Mouse (Mus musculus) gastrocnemius, postnatal 14 days (tissue): Measurements from ENCODE around the gene Cd53. TPM values are rescaled to one million over a fixed set of nuclear protein-coding genes. Genes with fewer than 3 reads are reported as not detected.

ENCODE experiments used
- DNase-seq: peaks from one replicate; pipeline ENCODE4 v3.0.0; 2021; ENCODE audit warnings: mixed read lengths
- intact Hi-C: fragments of 180-260 bp; cut with DNase I; formaldehyde crosslinking; loops from one replicate; pipeline ENCODE4 v1.15.1; 2025; ENCODE audit warnings: low total_unique reads
- long read RNA-seq, 2 experiments: library from polyadenylated mRNA; stranded (forward); transcript quantifications; one replicate each; pipeline ENCODE4 v2.0.0; 2021
- total RNA-seq, 2 experiments: library from RNA; stranded (reverse); gene quantifications; 2 replicates each; pipeline ENCODE4 v1.2.3; 2021

The Cd53 gene
- total RNA-seq: 1 to 10 TPM; 2.1 to 2.2 TPM
- long read RNA-seq, experiment 1: 0 reads
- long read RNA-seq, experiment 2, partial matches to known transcripts: 0 of 2 reads
- long read RNA-seq, experiment 2, other reads (novel, unspliced or antisense): 0 of 2 reads

- intact Hi-C loops: no loop called here
Observed at GRCm38 (mm10) chr3:106789930-106790329, at the start of gene Cd53. Gene Cd53 (minus strand): TSS chr3:106790149.

GRCm38 (mm10) chr3:106832107-106832506 lies 42.2 kb upstream of the Cd53 start:
- DNase-seq: no peak
- intact Hi-C loops: no loop called here

More at GRCm38 (mm10) chr3:106789930-106790329, at the start of gene Cd53:
- DNase-seq: no peak

DNA sequence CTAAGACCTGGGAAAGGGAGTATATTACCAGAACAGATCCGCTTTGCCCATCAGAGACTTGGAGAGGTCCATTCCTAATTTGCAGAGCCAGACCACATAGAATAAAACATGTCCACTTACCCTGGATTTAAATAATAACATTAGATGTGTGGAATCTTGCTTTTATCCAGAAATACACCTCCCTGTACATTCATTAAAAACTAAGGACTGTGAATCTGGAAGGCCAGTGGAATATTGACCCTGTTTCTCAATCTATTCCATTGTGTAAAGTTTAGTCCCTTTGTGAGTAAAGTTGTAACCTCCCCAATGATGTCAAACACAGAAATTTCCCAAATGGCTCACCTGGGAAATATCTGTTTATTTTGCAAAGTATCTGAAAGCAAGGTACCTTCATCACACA lies 36.2 kb upstream of the Cd53 start, which contains the start of gene Olfr266:
Gene Olfr266, minus strand, starts transcription at position 101 of the 400 bp plus-strand sequence.
- intact Hi-C loops: no loop called here
- no peak for DNase-seq

- intact Hi-C loops: no loop called here
- DNase-seq: no peak
Observed at GRCm38 (mm10) chr3:106817676-106818075, 27.7 kb upstream of the Cd53 start.

GRCm38 (mm10) chr3:106808972-106809695 lies 19.2 kb upstream of the Cd53 start:
- intact Hi-C loops: no loop called here
- DNase-seq: no peak

- no peak for DNase-seq
- intact Hi-C loops: no loop called here
Observed at GRCm38 (mm10) chr3:106798079-106798478, 8.1 kb upstream of the Cd53 start.

GRCm38 (mm10) chr3:106788440-106788887 lies 1.5 kb downstream of the Cd53 start:
- DNase-seq: no peak
- intact Hi-C loops: no loop called here

GRCm38 (mm10) chr3:106787972-106788371 lies 2.0 kb downstream of the Cd53 start:
- intact Hi-C loops: no loop called here
- no peak for DNase-seq

- DNase-seq: no peak
Observed at GRCm38 (mm10) chr3:106785130-106785529, 4.8 kb downstream of the Cd53 start.

GRCm38 (mm10) chr3:106771834-106772233 lies 18.1 kb downstream of the Cd53 start:
- DNase-seq: no peak
- intact Hi-C loops: no loop called here

More at GRCm38 (mm10) chr3:106785130-106785529, 4.8 kb downstream of the Cd53 start:
- intact Hi-C loops: no loop called here

DNA sequence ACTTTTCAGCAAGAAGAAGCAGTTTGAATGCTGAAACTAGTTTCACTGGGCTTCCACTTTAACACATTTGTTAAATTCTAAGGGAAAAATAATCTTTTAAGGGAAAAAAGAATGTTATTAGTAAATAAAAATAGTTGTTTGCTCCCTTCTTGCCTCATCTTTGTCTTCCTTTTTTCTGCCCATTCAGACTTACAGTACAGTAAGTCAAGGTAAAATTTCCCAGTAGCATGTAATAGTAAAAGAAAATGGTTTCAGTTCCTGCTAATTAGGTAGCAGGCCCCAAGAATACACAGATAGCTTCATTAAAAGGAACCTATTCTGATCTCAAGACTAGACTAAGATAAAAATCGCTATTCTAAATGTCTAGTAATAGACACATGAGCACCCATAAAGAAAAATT lies 34.1 kb downstream of the Cd53 start:
- DNase-seq: no peak
- intact Hi-C loops: no loop called here

DNA sequence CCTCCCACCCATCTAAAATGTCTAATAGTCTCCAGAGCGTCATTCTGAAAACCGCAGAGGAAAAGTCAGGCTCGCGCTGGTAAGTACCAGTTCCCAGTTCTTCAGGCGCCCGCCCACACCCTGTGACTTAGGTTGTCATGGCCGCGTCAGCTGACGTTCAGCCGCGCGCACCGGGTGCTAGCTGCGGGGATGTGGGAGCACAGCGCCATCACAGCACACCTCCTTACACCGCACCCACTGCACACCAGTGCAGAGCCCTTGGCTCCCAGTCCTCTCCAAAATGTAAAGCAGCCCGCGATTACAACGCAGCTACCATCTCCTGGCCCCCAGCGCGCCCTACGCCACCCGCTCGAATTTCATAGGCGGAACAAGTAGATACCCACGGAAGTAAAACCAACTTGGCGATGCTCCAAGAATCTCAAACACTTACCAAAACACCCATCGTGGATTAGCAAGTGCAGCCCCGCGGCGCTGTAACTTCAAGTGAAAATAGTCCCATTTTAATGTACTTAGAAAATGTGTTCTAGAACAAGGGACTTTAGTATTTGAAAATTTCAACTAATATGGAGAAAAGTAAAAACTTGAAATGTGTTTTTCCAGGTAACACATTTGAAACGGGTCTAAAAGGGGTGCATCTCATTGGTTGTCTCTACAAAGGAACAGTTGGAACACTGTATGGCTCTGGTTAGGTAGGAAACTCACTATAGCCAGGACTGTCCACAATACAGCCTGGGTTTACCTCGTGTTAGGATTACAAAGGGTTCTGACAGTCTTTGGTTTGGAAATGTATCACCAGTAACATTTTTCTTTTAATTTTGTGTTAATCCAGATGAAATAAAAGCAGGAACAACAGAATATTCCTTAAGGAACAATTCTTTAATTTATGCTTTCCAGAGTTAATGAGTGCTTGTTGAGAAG lies 67.7 kb downstream of the Cd53 start:
- peak; percentile 79 for DNase-seq
- intact Hi-C loops: no loop called here

- DNase-seq: peak; percentile 95
- intact Hi-C loops: no loop called here
Observed at GRCm38 (mm10) chr3:106721397-106722027, 68.4 kb downstream of the Cd53 start.

Other genes starting within 250 kb of the Cd53 start
- 10 to 100 TPM; 60.9 to 69.0 TPM for gene Dram2, start 242.4 kb downstream of the Cd53 start, total RNA-seq
- gene Cept1, start 242.3 kb downstream of the Cd53 start, total RNA-seq: 10 to 100 TPM; 14.7 to 16.1 TPM
- 1 to 10 TPM; 6.5 to 7.4 TPM for gene Lrif1, start 105.2 kb downstream of the Cd53 start, total RNA-seq
- gene Olfr266, start 36.1 kb upstream of the Cd53 start, total RNA-seq: not detected
- under 1 TPM in 1 of 2 experiments, not detected in 1; 0.20 TPM for gene Kcna3, start 246.0 kb upstream of the Cd53 start, total RNA-seq